Mouse (Mus musculus): ENCODE data around the gene Morc1. TPM values are rescaled to one million over a fixed set of nuclear protein-coding genes. Genes with fewer than 3 reads are reported as not detected.

Gene Morc1
- not detected for total RNA-seq (2021)
- long read RNA-seq, experiment 1 = 0 reads
- long read RNA-seq, experiment 2 = 0 reads

- DNase-seq = no peak
Measured at GRCm38 (mm10) chr16:48431027-48431426, at the start of gene Morc1. TSS of gene Morc1 (plus strand) at chr16:48431237.

GRCm38 (mm10) chr16:48383582-48384257 is 47.3 kb upstream of the Morc1 start:
- DNase-seq = no peak

DNA sequence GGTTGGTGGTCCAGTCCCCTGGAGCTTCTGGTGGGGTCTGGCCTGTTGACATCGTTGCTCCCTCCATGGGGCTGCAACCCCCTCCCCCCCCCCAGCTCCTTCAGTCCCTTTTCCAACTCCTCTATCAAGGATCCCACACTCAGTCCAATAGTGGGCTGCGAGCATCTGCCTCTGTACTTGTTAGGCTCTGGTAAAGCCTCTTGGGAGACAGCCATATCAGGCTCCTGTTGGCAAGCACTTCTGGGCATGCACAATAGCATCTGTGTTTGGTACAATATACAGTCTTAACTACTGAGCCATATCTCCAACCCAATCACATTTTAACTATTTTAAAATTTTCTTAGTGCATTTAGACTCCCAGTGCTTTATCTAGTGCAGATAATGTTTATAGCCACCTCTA is 44.1 kb upstream of the Morc1 start:
- no peak for DNase-seq

GRCm38 (mm10) chr16:48395278-48395677 is 35.8 kb upstream of the Morc1 start:
- no peak for DNase-seq

DNA sequence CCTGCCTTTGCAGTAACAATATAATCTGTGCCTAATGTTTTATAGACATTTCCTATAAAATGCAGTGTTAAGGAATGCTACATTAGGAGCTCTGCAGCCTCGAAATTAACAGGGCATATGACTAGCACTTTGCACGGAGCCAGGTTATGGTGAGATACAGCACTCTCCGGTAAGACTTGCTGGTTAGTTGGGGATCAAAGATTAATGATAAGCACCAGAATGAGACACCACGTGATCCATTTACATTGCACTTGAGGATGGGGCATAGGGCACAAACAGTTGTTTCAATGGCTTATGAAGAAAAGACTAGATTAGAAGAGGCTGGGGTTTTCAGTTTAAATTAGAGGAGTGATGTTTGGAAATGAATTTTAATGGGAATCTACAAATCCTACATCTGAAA is 28.1 kb upstream of the Morc1 start:
- no peak for DNase-seq

DNA sequence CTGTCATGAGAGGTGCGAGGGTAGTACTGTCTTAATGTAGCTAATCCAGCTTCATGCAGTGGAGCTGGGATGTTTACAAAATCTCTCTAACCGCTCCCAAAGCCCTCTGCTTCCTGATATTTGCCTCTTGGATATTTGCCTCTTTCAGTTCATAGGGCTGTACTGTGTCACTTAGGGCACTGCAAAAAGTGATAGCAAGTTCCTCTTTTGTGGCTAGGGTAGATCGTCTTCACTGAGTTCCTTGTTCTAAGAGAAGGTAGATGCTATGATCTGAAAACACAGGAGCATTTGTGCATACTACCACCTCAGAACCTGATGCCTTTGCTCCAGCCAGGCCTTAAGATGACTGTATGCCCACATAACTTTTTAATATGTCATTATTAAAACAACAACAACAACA is 27.6 kb upstream of the Morc1 start:
- DNase-seq = no peak

DNA sequence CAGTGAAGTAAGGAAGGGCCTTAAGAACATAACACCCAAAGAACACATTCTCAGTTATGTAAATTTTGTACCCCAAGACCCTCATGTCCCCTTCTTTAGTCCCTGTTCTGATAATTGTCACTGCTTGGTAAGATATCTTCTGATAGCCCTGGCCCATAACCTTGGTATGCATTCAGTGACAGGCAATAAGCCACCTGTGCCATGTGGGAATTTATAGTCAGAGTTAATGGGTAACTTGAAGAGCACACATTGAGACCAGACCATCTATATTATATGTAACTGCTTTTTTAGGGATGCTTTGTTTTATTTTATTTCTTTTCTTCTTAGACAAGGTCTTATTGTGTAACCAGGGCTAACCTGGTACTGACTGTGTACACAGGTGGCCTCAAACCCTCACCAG is 27.0 kb upstream of the Morc1 start:
- no peak for DNase-seq

DNA sequence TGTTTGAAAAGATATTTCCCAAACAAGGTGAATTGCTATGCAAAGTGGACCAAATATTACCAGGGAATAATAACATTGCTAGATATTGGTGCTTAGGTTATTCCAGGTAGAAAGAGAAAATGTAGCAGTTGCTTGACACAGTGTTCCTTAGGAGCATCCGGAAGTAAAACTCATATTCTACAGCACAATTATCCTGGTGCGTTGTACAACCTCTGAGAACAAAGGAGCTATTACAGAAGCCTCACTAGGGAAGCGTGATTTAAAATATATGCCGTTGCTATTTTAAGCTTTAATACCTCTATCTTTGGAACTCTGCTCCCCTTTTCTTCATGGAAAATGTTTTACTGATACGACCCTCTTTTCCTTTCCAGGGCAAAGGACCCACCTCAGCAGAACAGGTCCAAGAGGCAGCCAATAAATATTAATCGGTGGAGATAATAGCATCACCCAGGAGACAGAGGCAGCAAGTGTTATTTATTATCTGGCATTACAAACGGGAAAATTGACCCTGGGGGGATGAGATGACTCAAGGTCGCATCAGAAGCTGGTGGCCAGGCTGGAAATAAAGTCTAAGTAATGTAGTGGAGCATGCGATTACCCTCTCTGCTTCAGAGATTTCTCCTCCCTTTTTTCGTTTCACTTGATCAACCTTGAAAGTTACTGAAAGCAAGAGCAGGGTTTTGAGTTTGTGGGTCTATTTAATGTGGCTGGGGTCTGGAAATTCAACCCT is 25.2 kb upstream of the Morc1 start:
- DNase-seq = no peak

DNA sequence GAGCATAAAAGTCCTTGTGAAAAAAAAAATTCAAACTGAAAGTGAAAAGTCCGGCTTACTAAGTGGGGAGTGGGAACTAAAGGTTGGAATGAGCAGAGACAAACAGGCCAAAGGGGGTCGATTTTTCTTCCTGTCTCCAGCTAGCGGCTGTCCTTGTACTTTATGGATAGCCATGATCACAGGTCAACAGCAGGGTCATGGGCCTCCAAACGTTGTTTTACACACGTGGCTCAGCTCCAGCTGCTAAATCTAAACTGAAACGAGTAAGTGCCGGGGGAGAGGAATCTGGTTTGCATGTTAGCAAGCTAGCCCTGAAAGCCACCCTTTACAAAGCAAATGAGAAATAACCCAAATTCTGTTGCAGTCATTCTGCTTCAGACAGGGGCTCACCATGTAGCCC is 21.5 kb upstream of the Morc1 start:
- DNase-seq = no peak

- no peak for DNase-seq
Measured at GRCm38 (mm10) chr16:48410125-48410524, 20.9 kb upstream of the Morc1 start.

- DNase-seq = no peak
Measured at GRCm38 (mm10) chr16:48412246-48412645, 18.8 kb upstream of the Morc1 start, which contains the start of gene Gm5485. TSS of gene Gm5485 (minus strand) at chr16:48412416.

- no peak for DNase-seq
Measured at GRCm38 (mm10) chr16:48418557-48418956, 12.5 kb upstream of the Morc1 start.

- DNase-seq = no peak
Measured at GRCm38 (mm10) chr16:48419035-48419434, 12.0 kb upstream of the Morc1 start.

DNA sequence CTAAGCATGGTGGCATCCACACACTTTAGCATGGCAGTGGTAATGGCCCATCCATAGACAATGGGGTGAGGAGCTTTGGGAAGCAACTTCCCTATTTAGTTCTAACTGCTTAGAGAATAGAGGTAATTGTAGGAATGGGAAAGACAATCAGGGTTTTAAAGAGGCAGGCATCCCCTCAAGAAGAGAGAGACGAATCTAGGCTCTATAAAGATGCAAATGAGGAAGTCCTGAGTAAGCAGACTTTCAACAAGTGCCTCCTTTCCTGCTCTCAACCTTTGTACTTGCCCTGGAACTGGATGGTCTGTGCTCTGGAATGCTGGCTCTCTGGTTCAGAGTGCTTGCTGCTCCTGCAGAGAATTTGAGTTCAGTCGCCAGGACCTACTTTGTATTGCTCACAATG is 8.5 kb upstream of the Morc1 start:
- DNase-seq = no peak

GRCm38 (mm10) chr16:48424069-48424468 is 7.0 kb upstream of the Morc1 start:
- DNase-seq = no peak

- DNase-seq = no peak
Measured at GRCm38 (mm10) chr16:48429427-48429826, 1.6 kb upstream of the Morc1 start.

DNA sequence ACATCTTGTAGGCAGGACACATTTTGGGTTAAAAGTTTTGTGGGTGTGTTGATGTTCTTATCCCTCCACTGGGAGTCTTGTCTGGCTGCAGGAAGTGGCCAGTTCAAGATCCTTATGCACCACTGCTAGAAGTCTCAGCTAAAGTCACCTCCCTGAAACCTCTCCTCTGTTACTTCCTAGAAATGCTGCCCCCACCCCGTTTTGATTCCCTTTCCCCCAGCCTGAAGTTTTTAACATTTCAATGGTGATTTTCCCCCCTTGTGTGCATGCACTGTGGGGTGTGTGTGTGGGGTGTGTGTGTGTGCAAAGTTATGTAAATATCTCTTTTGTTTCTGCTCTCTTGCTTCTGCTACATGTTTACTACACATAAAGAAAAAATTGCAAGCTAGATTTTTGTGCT is 4.4 kb downstream of the Morc1 start:
- no peak for DNase-seq

DNA sequence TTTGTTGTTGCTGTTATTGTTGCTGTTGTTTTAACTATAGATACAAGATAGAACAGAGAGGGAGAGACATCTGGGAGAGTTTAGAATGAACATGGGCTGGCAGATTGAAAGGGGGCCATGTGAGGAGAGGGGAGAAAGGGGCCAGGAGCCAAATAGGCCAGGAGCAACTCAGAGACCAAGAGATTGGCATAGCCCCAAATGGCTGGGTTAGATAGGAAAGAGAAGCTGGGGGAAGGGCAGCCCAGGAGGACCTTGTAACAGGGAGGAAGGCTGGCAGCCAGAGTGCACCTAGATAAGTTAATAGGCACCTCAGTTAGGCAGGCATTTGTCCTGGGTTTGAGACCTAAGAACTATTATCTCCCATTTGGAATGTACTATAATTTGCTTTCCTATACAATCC is 6.4 kb downstream of the Morc1 start:
- no peak for DNase-seq

- no peak for DNase-seq
Measured at GRCm38 (mm10) chr16:48444589-48444988, 13.6 kb downstream of the Morc1 start.

- DNase-seq = no peak
Measured at GRCm38 (mm10) chr16:48446161-48446925, 15.3 kb downstream of the Morc1 start.

- DNase-seq = no peak
Measured at GRCm38 (mm10) chr16:48453264-48453663, 22.2 kb downstream of the Morc1 start.

GRCm38 (mm10) chr16:48473396-48473795 is 42.4 kb downstream of the Morc1 start:
- no peak for DNase-seq
